Mouse (Mus musculus) kidney, adult 11 months (tissue): ENCODE results near the gene Pou3f3.

Source experiments
- DNase-seq: peaks from one replicate; pipeline ENCODE4 v3.0.0; 2022

Gene Pou3f3

DNA sequence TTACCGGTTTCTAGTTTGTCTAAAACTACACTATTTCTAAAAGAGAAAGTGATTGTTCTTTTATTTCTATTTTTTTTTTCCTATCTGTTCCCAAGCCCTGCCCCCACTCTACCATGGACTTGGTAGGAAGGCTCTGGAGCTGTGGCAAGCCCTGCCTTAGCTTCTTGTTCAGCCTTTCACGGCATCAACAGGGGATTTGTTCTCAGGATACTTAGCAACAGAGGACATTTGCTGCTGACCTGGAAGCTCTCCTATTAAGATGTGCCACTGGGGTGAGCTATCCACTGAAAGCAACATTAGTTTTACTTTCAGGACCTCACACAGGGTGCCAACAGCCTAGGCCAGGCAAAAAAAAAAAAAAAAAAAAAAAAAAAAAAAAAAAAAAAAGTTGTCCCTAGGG is 15.4 kb downstream of the Pou3f3 start:
- DNase-seq: no peak

DNA sequence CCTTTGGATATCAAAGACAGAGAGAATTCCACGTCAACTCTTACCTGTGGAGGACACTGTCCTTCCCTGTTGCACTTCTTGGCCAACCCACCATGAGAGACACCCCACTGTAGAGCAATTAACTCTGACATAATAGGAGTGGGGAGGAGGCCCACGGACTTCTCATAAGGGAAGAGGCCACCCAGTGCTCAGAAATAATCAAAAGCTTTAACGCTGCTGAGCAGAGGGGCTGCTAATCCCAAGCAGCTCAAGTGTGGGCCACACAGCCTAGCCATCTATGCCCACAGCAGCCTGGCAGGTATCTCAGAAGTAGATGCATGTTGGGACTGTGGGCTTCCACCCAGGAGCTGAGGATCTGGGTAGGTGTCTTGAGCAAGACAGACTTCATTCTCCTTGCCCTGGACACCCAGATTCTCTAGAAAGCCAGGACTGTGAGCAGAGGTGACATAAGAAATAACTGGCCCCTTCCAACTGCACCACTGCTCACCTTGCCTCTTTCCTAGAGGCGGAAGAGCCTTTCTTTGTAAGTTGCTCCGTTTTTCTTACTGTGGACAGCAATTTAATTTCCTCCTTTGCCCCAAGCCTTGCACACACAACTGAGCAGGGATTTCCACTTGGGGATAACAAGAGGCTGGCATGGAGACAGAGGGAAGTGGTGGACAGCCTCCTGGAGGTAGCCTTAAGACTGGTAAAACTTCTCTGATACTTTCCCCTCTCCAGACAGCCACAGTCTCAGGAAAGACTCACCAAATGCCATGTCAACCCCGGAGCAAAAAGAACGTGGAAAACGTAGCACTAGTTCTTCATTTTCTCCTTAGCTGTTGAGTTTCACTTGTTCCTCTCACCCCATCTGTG is 16.1 kb downstream of the Pou3f3 start:
- DNase-seq: no peak

DNA sequence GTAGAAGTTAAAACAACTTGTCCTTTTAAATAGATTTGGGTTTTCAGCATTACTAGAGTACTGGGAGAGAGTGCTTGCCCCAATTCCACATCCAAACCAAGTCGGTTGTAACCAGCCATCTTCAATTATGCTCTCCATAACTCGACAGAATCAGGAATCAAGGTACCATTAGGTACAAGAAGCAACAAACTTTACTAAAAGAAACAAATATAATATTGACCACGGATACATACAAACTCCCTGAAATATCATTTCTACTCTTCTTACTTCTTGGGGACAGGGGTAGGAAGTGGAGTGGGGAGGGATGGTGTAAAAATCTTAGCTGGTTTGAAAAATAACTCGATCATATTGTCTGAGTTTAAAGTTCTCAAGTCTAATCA is 16.7 kb downstream of the Pou3f3 start:
- no peak for DNase-seq

DNA sequence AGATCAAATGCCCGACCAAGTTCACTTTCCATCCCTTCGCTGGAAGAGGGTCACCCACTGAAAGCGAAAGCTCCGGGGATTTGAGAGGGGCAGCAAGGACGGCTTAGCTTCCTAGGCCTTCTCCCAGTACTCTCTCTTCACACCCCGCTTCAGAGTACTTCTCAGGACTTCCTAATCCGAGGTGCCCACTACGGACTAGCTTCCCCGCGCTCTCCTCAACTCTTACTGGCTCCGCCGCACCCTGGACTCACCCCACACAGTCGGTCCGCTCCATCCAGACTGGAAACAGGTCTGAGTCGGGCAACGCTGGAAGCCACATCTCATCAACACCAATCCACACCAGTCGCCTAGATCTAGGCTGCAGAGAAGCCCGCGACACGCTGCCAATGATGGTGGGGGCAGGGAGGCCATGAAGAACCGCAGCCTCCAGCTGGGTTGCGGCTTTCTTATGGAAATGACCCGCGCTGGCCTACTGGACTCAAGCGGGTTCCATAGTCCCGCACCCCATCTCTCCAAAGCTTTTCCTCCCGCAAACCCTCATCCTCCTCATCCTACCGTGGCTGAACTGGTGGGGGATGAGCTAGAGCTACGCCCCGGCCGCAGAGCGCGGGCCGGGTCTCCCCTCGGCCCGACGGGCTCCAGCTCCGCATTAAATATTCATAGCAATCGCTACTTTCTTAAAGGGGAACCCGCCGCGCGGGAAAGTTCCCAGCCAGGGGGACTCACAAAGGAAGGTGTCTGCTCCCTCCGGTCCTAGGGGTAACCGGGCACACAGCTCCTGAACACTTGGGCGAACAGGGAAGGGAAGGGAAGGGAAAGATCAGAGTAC is 17.8 kb downstream of the Pou3f3 start:
- DNase-seq: peak; percentile 46

DNA sequence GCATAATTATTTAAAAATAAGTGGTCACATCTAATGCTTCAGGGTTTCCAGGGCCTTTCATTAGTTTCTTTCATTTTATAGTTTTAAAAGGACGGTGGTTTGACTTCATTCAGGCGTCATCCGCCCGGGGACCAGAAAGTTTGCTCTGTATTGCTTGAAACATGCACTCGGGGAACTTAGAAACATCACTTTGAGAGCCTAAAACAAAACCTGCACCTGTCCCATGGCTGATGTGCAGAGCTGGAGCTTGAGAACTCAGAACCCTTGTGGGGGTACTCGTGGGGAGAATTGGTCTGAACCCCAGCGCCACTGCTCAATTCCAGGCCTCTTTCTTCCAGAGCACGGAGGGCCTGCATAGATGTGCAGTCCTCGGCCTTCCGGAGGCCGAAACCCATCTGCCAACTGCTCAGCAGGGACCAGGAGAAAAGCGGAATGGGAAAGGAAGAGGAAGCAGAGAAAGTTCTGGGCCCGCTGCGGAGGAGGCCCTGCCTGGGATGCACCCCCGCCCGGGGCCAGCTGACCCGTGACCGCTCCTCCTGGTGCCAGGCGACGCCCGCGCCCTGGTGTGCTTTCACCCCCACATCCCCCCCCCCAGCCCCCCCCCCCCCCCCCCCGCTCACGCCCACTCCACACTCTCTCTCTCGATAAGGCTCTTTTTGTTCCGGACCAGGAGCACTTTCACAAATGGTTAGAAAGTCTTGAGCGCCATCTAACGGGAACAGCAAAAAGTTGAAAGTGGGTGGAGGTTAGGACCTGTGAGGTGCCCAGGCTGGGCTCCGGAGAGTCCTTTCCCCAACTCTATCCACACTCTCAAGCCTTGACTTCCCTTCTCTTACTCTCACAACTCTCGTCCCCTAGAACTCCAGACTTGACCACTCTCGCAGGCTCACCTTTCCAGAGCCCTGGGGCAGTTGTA is 18.7 kb downstream of the Pou3f3 start:
- DNase-seq: peak; percentile 77

DNA sequence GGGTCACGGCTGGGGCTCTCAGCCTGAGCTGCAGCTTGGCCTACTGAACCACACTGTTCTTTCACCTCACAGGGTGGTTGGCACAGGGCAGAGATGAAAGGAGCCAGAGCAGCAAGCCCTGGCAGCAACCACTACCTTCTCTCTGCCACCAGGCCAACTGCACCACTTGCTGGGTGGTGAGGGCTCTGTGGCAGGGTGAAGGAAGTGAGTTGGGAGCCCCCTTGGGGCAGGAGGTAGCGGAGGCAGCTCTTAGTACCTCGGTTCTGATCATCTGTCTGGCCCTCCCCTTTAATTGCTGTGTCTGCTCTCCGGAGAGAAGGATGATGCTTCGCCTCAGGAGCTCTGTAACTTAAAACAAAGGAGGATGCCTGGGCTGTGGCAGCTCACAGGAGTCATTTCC is 23.0 kb downstream of the Pou3f3 start:
- no peak for DNase-seq

DNA sequence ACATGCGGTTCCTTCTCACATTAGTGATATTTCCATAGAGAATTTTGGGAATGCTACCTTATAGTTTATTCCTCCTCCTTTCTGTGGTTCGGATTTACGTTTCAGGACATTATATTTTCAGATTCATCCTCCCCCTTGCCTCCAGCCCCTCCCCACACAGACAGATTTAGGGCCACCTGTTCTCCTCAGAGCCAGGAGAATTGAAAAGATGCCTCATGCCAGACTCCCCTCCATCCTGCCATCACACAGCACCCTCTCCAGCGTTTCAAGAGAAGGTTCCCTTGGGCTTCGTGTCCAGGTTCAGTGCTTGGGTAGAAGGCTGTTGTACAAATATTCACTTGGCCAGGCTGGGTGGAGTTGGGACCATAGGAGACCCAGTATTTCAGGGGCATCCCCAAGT is 25.8 kb downstream of the Pou3f3 start:
- DNase-seq: no peak

DNA sequence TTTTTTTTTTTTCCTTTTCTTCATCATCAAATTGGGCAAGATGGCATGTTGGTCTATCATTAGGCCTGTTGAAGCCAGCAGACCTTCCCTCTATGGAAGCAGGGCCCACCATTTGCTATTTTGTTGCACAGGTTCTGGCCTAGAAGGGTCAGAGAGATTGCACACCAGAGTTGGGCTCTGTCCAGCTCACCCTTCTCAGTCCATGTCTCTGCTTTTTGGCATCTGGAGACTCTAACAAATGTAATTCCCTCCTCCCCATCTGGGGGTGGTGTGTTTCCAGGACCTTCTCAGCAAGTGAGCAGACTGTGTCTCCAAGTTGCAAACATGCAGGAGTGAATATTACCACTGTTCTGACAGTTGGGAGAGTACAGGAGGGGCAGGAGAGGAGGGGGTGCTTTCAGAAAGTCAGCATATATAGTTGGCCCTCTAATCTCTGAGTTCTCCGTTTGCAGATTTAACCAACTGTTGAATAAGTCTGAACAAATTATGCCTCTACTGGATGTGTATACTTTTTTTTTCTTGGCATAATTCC is 28.3 kb downstream of the Pou3f3 start:
- no peak for DNase-seq

DNA sequence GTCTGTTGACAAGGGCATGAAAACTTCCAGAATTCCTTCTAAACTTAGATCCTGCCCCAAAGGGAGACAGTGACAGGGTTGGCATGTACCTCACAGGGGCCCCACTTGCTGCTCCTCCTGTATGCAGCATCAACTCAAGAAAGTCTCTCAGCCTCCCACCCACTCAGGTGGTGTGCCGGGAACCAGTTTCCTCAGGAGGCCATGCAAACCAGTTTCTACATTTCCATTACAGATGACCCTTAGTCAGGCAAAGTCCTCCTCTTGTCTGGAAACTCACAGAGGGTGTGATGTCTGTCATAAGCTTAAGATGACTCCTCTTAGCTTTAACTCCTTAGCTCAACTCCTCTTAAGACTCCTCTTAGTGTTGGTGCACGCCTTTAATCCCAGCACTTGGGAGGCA is 29.3 kb downstream of the Pou3f3 start:
- DNase-seq: no peak

DNA sequence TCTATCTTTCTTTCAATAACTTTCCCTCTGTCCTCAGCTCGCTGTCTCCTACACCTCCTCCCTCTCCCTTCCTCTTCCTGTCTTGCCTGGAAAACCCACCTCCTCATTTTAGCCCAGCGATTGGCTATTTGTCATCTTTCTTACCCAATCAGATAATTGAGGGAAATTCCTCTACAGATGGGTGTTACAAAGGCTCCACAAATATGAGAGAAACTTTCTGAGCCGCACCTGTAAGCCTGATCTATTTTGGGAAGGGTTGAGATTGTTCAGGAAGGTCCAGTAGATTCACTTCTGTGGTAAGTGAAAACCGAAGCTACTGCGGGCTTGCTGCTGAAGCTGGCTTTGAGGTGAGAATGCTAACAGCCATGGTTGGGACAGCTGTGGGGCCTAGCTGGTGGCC is 31.6 kb downstream of the Pou3f3 start:
- DNase-seq: no peak

DNA sequence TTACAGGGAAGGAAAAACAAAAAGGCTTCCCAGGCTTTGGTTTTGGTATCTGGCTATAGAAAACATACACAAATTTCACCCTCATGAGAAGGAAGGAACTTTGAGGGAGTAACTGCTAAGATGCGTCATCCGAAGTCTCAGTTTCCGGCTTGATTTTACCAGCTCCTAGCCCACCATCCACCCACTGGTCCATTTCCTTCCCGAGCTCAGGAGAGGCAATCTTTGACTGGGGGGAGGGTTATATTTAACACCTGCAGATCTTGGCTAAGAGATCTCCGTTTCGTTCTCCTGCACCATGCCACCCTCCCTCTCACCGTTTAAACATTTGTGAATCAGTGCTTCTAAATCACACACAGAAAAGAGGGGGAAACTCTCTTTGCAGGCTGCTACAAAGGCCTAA is 32.1 kb downstream of the Pou3f3 start:
- DNase-seq: no peak

DNA sequence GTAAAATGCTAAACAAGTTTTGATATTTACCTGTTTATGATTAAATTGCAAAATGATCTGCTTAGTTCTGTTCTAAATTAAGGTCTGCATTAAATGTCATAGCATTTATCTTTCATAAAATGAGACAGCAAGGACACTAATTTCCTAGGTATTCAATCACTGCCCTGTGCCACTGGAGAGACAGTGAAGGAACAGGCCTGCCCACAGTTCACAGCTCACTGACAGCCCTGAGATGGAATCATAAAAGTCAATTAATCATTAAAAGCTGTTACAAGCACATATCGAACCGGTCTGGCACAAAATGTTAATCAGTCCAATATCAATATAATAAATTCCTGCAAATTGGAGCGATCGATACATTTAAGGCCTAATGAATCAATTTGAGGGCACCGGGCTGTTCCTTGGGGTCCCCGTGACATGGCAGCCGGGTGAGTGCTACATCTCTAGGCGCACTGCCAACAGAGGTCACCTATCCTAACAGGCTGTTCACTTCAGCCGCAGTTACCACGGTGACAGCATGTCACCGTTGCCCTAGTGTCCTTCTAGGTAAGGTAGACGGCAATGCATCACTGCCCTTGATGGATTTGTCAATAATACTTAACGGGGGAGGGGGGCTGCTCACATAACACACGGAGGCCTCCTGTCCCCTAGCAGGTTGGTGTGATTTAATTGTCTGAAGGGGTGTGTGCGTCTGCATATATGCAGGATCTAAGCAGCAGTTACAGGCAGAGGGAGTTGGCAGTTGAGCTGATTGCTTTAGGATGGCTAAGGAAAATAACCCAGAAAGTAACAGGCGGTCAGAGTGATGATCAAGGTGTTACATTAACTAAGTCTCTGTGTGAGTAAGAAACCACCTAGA is 46.0 kb downstream of the Pou3f3 start:
- DNase-seq: peak; percentile 87

DNA sequence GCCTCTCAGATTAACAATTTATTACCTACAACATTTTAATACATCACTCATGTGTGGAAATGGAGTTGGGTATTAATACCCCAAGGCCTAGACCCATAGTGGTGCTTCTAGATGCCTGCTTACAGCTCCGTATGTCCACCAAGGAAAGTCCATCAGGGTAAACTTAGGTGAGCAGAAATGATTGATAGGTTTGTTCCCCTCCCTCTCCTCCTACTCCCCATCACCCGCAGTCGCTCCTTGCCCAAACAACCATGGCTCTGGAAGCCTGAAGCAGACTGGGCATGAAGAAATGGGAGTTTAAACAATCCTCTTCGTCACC is 46.6 kb downstream of the Pou3f3 start:
- DNase-seq: peak; percentile 70

DNA sequence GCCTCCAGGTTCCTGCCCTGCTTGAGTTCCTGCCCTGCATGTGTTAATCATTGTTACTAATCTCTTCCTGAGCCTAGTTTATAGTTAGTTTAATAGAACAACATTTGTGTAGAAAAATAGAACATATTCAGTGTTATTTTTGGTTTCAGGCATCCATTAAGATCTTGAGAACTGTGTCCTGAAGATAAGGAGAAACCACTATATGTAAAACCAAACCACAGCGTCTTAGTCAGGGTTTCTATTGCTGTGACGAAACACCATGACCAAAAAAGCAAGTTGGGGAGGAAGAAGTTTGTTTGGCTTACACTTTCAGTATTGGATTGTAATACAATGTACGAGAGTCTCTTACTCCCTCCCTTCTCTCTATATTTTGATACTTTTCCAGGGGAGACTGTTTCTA is 49.5 kb downstream of the Pou3f3 start:
- DNase-seq: no peak

DNA sequence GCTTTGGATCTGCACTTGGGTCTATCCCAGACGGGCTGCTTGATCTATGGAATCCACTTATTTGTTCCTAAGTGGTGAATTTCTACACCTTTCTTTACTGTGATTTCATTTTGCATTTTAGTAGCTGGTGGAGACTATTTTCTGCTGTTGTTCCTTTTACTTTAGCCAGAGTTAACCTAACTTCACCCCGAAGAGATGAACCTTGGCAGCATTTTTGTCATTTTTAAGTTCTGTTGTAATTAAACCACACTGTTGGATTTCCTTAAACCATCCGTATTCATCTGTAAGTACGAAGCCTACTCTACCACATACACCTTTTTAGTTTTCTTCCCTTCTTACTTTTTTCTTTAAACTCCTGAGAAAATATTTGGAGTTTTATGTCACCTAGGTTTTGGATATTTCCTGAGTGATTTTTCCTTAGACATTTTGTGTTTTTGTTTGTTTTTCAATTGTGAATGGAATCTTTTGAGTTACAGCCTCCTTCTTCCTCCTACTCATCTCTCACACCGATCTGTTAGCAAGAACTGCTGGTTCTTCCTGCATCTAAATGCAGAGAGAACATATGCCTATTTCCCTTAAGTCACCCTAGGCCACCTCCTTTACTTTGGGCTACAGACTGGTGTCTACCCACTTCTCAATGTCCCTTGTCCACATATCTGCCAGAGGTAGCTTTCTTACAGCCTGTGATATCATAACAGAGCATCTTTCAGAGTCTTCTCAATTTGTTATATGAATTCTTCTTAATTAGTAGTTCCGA is 54.1 kb downstream of the Pou3f3 start:
- DNase-seq: no peak
